Mouse (Mus musculus) megakaryocyte-erythroid progenitor cell, adult 5-6 weeks (primary cell): ENCODE results near the gene Gm5475. TPM values are rescaled to one million over a fixed set of nuclear protein-coding genes. Genes with fewer than 3 reads are reported as not detected.
A peak's percentile ranks its signal among the peaks of the same experiment; 100 is the strongest.

Source experiments
- ATAC-seq: replicated peaks from 2 replicates; pipeline ENCODE4 v1.8.0; 2016; ENCODE audit warnings: mild to moderate bottlenecking, inconsistent platforms; ENCODE audit not compliant: severe bottlenecking, poor library complexity, low FRiP score, low TSS enrichment
- total RNA-seq, 2 experiments: library from RNA; stranded (forward) in 1 of 2; stranded (reverse) in 1 of 2; fragments of 200-1000, 215-1000 nt in 1 of 2; fragments of >200 nt in 1 of 2; fragmentation: Nextera tagmentation in 1 of 2; gene quantifications; 2 replicates each; pipeline ENCODE4 v1.2.3; 2014 to 2017

Gm5475 gene
- total RNA-seq, 2 experiments from 2014 or later, result not detected

GRCm38 (mm10) chr15:100410918-100411672, 10.9 kb upstream of the Gm5475 start:
- peak; percentile 86 for ATAC-seq

GRCm38 (mm10) chr15:100411731-100412130, 10.2 kb upstream of the Gm5475 start:
- ATAC-seq, result no peak

- no peak for ATAC-seq
Observed at GRCm38 (mm10) chr15:100413306-100413705, 8.6 kb upstream of the Gm5475 start.

GRCm38 (mm10) chr15:100414011-100414410, 7.9 kb upstream of the Gm5475 start:
- no peak; the same call in 1 of the 2 replicates for ATAC-seq

GRCm38 (mm10) chr15:100414942-100415341, 7.0 kb upstream of the Gm5475 start:
- no peak for ATAC-seq

GRCm38 (mm10) chr15:100415684-100416083, 6.3 kb upstream of the Gm5475 start:
- no peak for ATAC-seq

GRCm38 (mm10) chr15:100417854-100418450, 4.0 kb upstream of the Gm5475 start:
- no peak for ATAC-seq

- ATAC-seq, result no peak
Observed at GRCm38 (mm10) chr15:100419311-100419710, 2.6 kb upstream of the Gm5475 start.

- ATAC-seq, result peak; percentile 66
Observed at GRCm38 (mm10) chr15:100419901-100420745, 1.8 kb upstream of the Gm5475 start.

GRCm38 (mm10) chr15:100421059-100421757, 739 bp upstream of the Gm5475 start:
- no peak for ATAC-seq

- ATAC-seq, result no peak
Observed at GRCm38 (mm10) chr15:100422476-100422875, 529 bp downstream of the Gm5475 start.

- ATAC-seq, result peak; percentile 87
Observed at GRCm38 (mm10) chr15:100422899-100423860, 1.2 kb downstream of the Gm5475 start.

- 0 out of 2 replicates have a peak, but pooled peaks have one; percentile 23 for ATAC-seq
Observed at GRCm38 (mm10) chr15:100423916-100424315, 2.0 kb downstream of the Gm5475 start.

GRCm38 (mm10) chr15:100424396-100425122, 2.6 kb downstream of the Gm5475 start, which contains the start of gene Slc11a2:
Gene Slc11a2 (minus strand): TSS chr15:100425072.
- ATAC-seq, result no peak

- ATAC-seq, result no peak
Observed at GRCm38 (mm10) chr15:100428296-100428905, 6.5 kb downstream of the Gm5475 start.

GRCm38 (mm10) chr15:100429959-100430565, 8.1 kb downstream of the Gm5475 start:
- ATAC-seq, result no peak

GRCm38 (mm10) chr15:100433234-100433633, 11.3 kb downstream of the Gm5475 start:
- peak; percentile 53 for ATAC-seq
